Mouse (Mus musculus) lung, adult 2 months (tissue): ENCODE results near the gene Nol4l.

Experiments
- CTCF ChIP-seq: fragments of 200-500 bp; IDR thresholded peaks from 2 replicates; pipeline ENCODE4 v1.5.1; 2011; ENCODE audit warnings: mild to moderate bottlenecking, low read length, control low read depth; ENCODE audit not compliant: insufficient read depth
- POLR2A ChIP-seq: fragments of 200-500 bp; IDR thresholded peaks from 2 replicates; pipeline ENCODE4 v1.6.1; 2011; ENCODE audit warnings: low read depth, mild to moderate bottlenecking, control low read depth, low read length, borderline replicate concordance; ENCODE audit errors: extremely low read depth

GRCm38 (mm10) chr2:153448519-153448918 lies 81.3 kb downstream of the Nol4l start:
- no peak for TF ChIP-seq CTCF
- TF ChIP-seq POLR2A = no peak
